Mouse (Mus musculus): ENCODE data around the gene Cd274.

DNA sequence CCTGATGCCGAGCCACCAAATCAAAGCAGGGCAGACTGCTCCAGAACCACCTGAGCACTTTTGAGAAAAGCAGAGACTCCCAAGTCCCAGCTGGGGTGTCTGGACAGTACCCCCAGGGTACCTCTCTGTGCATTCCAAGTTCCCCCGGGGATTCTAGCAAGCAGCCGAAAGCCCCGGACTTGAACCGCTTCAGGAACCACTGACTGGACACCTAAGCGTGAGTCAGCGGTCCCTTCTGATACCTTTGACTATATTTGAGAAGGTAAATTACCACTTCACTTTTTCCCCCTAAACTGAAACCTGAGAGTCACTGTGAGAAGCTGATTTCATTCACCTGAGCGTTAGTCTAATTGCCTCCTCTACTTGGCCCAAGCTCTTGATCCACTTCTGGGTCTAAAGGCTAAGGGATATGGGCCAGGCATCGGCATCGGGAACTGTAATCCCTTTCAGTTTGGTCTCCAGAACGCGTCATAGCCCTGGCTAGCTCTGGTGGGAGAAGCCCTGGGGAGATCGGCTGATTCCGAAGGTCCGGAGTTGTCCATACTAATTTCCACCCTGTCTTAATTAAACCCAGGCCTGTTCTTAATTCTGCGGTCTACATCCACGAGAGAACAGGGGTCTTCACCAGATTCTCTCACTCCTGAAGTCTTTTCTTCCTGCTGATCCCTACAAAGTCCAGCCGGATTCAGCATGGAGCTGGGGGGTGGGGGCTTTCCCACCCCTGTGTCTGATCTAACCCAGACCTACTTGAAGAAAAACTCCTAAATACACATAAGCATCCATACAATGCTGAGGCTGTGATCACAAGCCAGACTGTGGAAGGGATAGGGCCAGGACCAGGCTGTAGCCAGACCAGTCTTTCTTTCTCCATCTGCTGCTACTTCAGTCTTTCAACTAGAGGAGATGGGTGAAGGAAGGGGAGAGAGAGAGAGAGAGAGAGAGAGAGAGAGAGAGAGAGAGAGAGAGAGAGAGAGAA lies 39.1 kb downstream of the Cd274 start:
- TF ChIP-seq POLR2A (IDR thresholded peaks at IDR 0.05; ENCODE audit: insufficient read depth, low read length) (no peak), CTCF (IDR thresholded peaks at IDR 0.05; ENCODE audit: low read depth, low read length) (no peak), EP300 (IDR thresholded peaks at IDR 0.05; ENCODE audit: insufficient read depth, low read depth, low read length) (no peak)

Measured in ES-Bruce4 (cell line).